Mouse (Mus musculus): ENCODE measurements around the gene Fuk.

- TF ChIP-seq CTCF (IDR thresholded peaks at IDR 0.05) = no peak
- TF ChIP-seq EP300 (IDR thresholded peaks at IDR 0.05) = no peak
Measured at GRCm38 (mm10) chr8:110902579-110902965, 284 bp upstream of the Fuk start.

Data from lung, postnatal 0 days (tissue).